Mouse (Mus musculus) adrenal gland, postnatal 25 days (tissue): ENCODE results near the gene Ablim1. TPM values are rescaled to one million over a fixed set of nuclear protein-coding genes. Genes with fewer than 3 reads are reported as not detected.

Source experiments
- DNase-seq: peaks from one replicate; pipeline ENCODE4 v3.0.0; 2021; ENCODE audit warnings: mixed read lengths
- total RNA-seq: library from RNA; stranded (reverse); gene quantifications from 2 replicates; pipeline ENCODE4 v1.2.3, GENCODE M21; 2021

Ablim1 gene
- total RNA-seq, 1 experiment from 2014 or later = 35.6 TPM

DNA sequence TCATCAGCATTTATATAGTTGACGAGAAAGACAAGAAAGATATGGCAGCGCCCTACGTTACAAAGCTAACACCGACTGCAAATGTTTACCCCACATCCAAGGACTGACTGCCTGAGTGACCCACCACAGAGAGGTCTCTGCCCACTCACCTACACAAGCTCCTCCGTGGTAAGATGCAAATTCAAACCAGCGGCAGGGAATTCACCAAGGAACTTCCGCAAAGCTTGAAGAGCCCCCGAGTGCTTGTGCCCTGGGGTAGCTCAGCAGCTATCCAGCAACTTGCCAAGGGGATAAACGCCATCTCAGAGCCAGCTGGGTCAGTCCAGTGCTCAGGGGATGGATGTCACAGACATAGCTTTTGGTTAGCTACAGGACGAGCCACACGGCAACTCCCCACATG lies 95.0 kb downstream of the Ablim1 start:
- DNase-seq = no peak

DNA sequence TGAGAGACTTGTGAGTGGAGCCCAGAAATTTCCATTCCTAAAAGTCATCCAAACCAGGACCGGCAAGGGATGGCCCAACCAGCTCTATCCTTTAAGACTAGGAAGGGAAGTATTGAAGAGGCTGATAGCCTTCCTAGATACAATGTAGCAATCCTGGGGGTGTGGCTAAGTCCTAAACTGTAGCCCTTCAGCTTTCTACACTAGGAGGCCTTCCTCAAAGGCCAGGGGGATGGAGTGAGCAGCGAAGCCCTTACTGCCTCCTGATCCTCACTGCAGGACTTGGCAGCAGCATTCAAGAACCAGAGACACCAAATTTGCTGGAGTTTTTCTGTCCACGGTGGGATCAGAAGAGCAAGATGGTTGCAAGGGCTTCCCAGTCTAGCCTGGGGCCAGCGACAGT lies 97.6 kb downstream of the Ablim1 start:
- no peak for DNase-seq

DNA sequence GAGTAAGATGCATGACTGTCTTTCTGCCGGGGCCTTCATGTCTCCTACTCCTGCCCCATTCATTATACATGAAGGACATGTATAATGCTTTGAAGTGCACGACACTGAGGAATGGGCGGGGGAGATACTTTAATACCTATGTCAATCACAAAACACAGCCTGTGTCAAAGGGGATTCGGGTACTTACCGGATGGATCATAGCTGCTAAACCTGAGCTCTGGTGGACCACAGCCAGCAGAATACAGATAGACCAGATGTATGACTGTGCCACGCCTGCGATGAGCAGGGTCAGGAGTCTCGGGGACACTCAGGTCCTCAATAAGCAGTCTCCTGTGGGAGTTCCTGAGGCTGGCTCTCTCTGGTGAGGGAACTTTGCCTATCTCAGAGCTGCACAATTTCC lies 99.2 kb downstream of the Ablim1 start:
- DNase-seq = no peak

DNA sequence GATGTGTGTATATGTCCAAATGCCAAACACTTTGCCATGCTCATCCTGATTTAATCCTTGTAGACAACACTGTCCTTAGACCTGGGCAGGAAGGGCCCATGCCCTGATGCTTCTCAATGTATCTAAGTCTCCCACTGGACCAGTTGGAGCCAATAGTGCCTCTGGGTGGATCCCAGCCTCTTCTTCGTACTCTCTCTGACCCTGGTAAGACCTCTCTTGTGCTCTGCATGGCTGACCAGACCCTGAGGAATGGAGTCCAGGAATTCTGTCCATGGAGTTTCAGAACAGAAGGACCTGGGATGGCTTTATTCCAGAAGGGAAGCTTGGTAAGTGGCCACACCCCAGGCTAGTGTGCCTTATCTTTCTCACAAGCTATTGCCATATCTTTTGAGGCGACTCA lies 102.3 kb downstream of the Ablim1 start:
- no peak for DNase-seq

DNA sequence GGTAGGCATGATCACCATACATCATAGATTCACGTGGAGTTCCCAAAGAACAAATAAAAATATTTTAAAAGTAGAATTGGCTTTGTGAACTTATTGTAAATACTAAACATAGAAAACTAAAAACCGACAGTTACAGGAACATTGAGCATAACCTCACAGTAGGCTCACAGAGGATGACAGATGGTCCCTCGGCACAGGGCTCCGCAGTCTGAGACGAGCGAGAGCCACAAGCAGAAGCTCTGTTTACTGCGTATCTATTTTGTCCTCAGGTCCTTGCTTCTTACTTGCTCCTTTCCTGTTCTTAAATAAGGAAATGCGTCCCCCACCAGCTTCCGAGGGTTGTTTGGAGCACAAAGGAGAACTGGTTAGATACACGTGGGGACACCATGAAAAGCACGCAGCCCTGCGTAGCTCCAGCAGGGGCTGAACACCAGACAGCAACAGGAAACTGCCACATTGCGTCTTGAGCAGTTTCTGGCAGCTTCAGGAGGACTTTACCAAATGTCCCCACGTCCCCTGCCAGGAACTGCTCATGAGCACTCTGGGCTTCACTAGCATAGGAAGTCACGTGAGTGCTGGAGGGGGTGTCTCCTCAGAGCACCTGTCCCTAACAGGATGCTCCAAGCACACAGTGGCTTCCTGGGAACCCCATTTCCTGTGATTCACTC lies 103.1 kb downstream of the Ablim1 start:
- no peak for DNase-seq

DNA sequence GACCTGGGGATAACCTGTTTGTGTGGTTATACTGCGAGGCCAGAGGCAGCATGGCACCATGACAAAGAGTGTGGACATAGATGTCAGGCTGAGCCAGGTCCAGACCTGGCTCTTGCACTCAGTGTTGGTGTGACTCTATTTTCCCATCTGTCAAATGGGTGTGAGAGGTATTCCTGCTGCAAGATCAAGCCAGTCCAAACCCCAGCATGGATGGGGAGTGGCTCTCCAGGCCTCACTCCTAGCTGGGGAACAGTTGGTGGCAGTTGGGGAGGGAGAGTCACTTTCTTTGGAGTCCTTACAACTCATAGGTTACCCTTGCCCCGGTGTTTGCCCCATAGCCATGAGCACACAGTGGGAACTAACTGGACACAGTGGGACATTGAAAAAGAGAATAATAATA lies 103.8 kb downstream of the Ablim1 start:
- no peak for DNase-seq

DNA sequence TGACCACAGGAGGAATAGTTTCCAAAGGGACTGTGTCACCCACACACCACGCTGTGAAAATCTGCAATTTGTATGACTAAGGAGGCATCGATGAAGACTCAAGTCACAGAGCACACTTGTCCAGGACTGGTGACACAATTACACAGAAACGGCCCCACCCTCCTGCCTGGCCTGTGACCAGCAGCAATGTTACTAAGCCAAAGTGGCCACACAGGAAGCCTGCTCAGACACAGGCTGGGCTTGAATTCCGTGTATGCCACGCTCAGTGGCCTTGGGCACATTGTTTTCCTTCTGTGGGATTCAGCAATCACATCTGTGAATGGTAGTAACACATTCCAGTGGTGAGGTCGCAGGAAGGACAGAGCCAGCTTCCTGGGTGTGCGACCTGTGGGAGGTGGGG lies 110.6 kb downstream of the Ablim1 start:
- DNase-seq = peak; percentile 34

DNA sequence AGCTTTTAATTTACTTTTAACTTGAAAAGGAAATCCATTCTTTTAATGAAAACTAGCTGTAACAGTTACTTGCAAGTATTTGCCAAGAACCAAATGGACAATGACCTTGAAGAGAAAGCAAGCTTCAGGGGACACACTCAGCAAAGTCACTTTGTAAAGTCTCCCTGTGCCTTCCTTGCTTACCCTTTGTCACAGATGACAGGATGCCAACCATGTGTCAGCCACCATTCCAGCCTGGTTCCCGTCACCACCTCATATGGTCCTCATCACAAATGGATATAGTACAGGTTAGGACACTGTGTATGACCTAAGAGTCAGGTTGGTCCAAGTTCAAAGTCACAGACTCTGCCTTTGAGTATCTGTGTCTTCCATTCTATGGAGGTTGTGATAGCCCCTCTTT lies 112.2 kb downstream of the Ablim1 start:
- DNase-seq = no peak

DNA sequence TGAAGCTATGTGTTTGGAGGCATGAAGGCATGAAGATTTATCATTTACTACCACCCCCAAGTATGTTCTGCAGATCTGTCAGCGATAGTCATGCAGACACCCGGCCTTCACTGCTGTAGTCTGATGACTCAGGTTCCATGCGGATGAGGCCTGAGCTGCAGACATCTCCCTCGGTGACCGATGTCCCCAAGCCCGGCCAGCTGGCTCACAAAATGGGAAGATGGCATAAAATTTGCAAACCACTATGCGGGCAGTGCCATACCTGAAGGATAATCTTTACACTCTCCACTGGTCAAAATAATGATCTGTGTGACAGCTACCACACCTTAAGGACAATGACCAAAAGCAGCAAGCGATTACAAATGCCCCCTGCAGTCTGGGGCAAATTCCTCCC lies 113.6 kb downstream of the Ablim1 start:
- DNase-seq = peak; percentile 22

DNA sequence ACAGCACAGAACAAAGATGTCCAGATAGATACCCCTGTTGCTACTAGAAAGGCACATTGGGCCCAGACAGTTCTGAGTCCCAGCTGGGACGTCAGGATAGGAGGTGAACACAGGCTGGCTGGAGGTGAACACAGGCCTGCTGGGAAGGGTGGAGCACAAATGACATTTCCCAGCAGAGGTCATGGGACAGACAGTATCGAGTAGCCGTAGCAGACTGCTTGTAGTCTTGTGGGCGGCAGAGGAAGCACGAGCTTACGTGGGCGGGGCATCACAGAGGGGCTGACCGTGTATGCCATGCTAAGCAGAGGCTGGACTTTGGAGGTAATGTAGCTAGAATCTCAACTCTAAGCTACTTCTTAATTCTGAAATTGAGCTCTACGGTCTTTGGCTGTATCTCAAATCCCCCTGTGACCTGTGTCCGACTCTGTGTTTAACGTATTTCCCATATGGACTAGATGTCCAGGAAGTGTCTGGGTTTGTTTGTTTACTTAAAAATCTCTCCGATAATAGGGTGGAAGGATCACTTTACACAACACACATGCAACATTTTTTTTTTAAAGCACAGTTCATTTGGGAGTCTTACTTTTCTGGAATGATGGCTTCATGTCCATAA lies 114.1 kb downstream of the Ablim1 start:
- DNase-seq = no peak

DNA sequence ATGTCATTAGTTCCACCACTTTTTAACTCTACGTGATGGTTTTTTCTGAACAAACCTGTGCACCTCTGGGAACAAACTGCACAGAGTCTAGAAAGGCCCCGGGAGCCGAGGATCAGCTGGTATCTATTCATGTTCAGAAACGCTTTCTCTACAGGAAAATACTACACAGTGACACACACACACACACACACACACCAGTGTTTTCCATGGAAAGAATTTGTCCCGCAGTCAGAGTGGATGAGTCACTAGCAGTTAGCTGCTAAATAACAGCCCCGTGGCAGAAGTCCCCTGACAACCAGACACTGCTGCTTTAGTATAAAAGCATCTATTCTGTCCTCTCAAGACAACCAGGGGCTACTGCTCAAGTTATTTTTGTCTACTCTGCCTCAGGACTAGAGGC lies 115.4 kb downstream of the Ablim1 start:
- no peak for DNase-seq

DNA sequence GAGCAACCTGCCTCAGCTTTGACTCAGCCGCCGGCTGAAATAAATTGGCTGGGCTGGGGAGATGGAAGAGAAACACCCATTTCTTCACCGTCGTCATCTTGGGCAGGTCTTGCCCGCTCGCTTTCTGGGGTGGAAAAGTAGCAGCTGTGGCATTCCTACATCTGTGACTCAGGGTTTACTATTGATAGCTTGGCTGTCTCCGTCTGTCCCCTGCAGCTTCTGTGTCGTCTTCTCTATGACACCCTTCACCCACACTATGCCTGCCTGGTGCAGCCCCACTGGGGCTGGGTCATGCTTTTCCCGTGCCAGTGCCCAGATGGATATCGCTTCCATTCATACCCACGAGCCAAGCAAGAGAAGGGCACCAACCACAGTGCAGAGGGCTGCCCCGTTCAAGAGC lies 116.2 kb downstream of the Ablim1 start:
- DNase-seq = no peak

DNA sequence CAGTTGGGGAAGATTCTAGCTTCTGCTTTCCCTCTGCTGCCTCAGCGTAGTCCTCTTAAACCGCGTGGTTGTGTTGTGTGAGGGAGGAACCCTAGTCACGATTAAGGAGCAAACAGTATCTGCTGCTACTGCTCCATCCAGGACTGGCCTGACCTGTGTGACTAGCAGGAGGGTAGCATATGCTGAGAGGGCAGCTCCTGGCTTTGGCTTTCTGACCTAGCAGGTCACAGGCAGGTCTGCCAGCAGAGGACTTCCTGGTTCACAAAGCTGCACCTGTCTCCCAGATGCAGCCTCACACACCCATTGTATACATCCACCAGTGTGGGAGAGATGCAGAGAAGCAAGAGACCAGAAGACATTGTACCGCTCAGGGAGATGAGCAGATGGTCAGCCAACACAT lies 116.7 kb downstream of the Ablim1 start:
- no peak for DNase-seq

DNA sequence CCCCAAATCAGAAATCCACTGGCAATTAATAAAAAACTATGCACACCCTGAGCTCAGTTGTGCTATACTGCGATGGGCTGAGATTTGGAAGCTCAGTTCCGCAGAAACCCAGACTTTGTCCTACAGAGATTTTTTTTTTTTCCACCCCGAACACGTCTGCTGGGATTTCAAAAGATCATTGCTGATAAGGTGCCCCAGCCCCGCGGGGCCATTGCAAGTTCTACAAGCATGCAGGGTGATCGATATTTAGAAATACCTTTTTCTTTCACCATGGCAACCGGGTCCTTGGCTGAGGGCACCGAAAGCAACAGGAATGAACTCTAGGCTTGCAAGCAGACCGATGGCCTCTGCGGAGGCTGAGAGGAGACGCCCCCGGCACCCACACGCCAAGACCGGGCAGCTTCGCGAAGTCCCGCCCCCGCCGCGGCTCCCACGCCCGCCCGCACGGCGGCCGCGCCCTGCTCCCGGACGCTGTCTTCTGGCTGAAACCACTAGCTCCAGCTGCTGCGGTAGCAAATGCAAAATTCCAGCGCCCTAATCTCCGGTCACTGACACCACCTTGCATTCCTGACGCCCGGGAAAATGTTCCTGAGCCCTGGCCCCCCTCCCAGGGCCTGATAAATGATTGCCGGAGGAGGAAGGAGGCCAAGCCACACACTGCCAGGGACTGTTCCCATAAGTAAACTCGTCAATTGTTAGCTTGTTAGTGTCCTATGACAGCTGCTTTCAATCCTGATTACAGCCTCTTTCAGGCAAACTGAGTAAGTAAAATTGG lies 117.5 kb downstream of the Ablim1 start:
- DNase-seq = peak; percentile 73

DNA sequence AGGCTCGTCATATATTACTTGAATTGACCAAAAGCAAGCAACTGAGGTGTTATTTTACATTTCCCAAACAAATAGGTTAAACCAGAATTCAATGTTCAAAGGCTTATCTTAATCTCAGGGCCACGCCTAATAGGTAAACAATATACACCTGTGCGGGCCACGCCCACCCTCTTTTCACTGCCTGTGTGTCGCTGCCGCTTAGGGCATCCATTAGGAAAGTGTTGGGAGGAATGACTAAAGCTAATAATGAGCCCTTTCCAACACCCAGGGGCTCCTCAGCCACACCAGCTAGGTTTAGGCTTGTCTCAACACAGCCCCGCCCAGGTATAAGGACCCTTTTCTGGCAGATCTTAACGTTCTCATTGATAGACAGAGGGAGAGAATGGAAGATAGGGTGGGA lies 118.1 kb downstream of the Ablim1 start:
- DNase-seq = no peak

DNA sequence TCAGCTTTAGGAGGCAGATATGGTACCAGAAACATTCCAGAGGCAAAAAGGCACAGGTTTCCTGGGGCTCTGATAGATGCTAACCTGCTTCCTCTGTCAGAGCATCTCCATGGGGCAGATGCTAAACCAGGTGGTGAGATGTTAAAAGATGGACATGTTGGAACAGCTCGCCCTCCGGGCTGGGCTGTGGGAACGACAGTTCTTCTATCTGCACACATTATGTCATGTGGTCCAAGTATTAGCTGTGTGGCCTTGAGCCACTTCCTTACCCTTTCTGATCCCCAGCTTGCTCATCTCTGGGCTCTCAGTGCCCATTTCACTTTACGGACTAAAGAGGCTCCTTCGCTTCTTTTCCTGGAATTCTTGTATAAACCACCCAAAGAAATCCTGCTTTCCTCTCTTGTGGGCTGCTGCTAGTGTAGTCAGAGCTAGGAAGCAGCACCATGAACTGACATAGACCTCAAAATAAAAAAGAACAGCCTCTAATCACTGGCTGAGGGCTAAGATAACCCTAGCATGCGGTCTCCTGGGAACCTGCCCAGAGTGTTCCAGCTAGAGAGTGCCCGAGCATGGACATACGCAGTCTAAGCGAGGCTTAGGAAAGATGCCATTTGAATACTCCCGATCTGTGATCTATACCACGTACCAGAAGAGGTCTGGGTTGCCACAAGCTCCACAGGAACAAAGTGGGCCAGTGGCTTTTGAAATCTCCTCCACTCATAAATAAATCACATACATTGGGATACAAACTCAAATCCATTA lies 119.4 kb downstream of the Ablim1 start:
- no peak for DNase-seq

DNA sequence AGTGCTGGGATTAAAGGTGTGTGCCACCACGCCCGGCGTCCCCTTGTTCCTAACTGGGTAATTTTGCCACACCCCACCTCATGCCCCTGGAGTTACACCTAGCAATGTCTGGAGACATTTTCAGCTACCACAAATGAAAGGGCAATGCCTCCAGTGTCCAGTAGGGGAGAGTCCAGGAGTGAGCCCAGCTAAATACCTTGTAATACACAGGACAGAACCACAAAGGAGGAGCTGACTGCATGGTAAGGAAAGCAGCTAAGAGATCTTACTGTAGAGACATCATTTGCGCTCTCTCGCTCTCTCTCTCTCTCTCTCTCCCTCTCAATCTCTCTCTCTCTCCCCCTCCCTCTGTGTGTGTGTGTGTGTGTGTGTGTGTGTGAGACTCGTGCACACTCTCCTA lies 120.8 kb downstream of the Ablim1 start:
- peak; percentile 13 for DNase-seq

DNA sequence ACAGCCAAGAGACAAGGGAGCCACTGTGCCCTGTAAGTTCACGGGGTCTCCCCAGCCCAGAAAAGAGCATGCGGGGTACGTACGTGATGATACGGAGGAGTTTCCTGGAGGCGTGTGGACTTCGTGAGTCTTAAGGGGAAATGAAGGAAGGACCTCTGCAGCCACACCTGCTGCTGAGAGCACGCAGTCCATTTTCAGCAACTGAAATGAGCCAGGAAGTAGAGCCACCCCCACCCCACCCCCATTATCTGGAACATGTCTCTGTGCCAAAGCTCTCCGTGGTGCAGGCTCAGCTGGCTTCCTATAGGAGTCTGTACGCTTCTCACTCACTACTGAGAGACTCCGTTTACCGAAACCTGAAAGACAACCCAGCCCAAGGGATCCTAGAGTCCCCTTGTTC lies 121.3 kb downstream of the Ablim1 start:
- DNase-seq = no peak

DNA sequence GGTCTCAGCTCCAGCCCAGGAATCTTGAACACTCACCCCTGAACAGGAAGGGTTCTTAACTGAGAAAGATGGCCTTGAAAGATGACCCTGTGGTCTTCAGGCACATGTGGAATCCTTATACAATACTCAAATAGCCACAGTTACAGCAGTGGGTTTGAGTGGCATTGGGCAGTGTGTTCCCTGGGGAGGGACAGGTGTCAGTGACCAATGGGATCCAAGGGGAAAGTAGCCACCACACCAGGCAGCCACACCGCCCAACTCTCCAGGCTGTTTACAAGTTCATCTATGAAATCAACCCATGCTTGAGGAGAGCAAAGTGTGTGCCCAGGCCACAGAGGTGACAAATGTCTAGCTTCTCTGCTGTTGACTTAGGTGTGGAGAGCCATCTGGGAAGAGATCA lies 123.6 kb downstream of the Ablim1 start:
- no peak for DNase-seq

DNA sequence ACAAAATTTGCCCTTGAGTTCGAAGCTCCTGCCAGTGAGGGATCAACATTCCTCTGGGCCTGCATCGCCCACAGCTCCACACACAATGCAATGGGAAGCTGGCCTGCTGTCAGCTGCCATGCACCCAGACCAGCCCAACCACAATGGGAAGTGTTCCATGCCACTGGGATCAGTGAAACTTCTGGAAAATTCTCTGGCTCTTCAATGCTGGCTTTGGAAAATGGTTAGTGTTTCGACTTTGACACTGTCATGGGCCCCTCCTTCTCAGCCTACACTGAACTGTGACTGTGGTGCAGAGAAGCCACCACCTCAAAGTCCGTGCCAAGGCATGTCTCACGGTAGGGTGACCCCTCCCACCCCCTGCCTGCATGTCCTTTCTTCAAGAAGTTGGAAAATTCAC lies 125.3 kb downstream of the Ablim1 start:
- no peak for DNase-seq

DNA sequence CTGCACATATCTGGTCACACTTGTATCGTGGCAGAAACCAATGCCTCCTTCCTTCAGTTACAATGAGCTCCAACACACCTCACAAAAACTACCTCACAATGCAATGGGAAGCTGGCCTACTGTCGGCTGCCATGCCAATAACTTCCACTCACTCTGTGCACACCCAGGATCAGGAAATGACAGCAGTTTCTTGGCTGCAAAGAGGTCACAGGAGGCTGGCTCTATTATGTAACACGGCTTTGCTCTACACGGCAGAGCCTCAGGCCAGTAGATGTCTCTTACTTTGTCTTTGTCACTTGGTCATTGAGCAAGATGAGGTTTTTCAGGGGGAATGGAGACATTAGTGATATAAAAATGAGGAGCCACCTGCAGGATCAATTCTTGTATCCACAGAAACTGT lies 126.2 kb downstream of the Ablim1 start:
- DNase-seq = no peak

DNA sequence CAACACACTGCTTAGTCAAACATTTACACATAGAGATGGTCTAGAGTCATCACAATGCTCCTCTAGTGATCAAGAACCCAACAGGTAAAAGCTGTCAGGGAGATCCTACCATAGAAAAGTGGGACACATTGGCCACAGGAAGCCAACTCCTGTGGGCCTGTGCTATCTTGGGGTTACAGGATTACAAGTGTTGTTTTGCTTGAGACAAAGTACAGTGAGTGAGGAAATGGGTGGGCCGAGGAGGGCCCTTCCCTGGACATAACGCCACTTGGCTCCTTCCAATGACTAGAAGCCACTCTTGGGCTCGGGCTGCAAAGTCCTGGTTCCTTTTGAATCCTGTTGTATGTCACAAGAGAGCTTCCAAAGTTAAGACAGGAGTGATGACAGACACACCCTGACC lies 129.7 kb downstream of the Ablim1 start:
- no peak for DNase-seq
